Mouse (Mus musculus) CH12.LX (cell line): ENCODE results near the gene Plcl2. TPM values are rescaled to one million over a fixed set of nuclear protein-coding genes. Genes with fewer than 3 reads are reported as not detected.

Experiments used
- DNase-seq: peaks from one replicate; pipeline ENCODE4 v3.0.0-alpha.2; 2013; ENCODE audit errors: extremely low read depth
- H3K27ac ChIP-seq: 2 replicates; pipeline ENCODE4 v1.5.1; 2012; ENCODE audit warnings: low read depth, mild to moderate bottlenecking, control low read depth, moderate library complexity; ENCODE audit not compliant: insufficient read depth
- H3K27me3 ChIP-seq: replicated peaks from 2 replicates; pipeline ENCODE3; 2012; ENCODE audit warnings: inconsistent platforms
- H3K36me3 ChIP-seq, 2 experiments: replicated peaks in 1 of 2; 2 replicates each; pipeline versions ENCODE3 to v1.6.1; 2012; ENCODE audit warnings: inconsistent platforms in 1 of 2, low read length in 1 of 2, mild to moderate bottlenecking in 1 of 2, mixed read lengths in 1 of 2, moderate library complexity in 1 of 2; ENCODE audit not compliant: control insufficient read depth in 1 of 2, insufficient read depth in 1 of 2
- H3K4me1 ChIP-seq, 2 experiments: 2 replicates each; pipeline ENCODE4 v1.6.1; 2012; ENCODE audit warnings: inconsistent platforms in 1 of 2, moderate library complexity in 1 of 2; ENCODE audit not compliant: insufficient read depth in 2 of 2, control insufficient read depth in 1 of 2
- H3K4me2 ChIP-seq: 2 replicates; pipeline ENCODE4 v1.6.1; 2012; ENCODE audit warnings: low read depth, mild to moderate bottlenecking, control low read depth; ENCODE audit not compliant: poor library complexity, insufficient read depth, severe bottlenecking
- H3K4me3 ChIP-seq, 3 experiments: fragments of 150-350 bp in 1 of 3; sonication (generic) in 1 of 3; replicated peaks in 1 of 3; 2 replicates each; pipeline versions ENCODE3 to v1.5.1; 2011 to 2012; ENCODE audit warnings: low read depth in 2 of 3, low read length in 2 of 3, mild to moderate bottlenecking in 2 of 3, moderate library complexity in 2 of 3, control low read depth in 1 of 3, improper control_type of control experiment in 1 of 3, inconsistent platforms in 1 of 3, mixed read lengths in 1 of 3; ENCODE audit not compliant: poor library complexity in 1 of 3
- H3K79me2 ChIP-seq: replicated peaks from 2 replicates; pipeline ENCODE4 v1.6.1; 2012; ENCODE audit warnings: mild to moderate bottlenecking, moderate library complexity; ENCODE audit not compliant: control insufficient read depth, poor library complexity, insufficient read depth, severe bottlenecking; ENCODE audit errors: extremely low read depth
- H3K9ac ChIP-seq: 2 replicates; pipeline ENCODE4 v1.6.1; 2012; ENCODE audit warnings: low read depth, mild to moderate bottlenecking, control low read depth, moderate library complexity; ENCODE audit not compliant: insufficient read depth
- H3K9me3 ChIP-seq: replicated peaks from 2 replicates; pipeline ENCODE3; 2012; ENCODE audit warnings: low read length, inconsistent platforms, mixed read lengths
- BHLHE40 ChIP-seq: IDR thresholded peaks from 2 replicates; pipeline ENCODE4 v1.6.1; 2011; ENCODE audit warnings: mild to moderate bottlenecking, low read depth, low read length, improper control_type of control experiment
- CHD1 ChIP-seq: IDR thresholded peaks from 2 replicates; pipeline ENCODE4 v1.6.1; 2012; ENCODE audit warnings: low read depth, low read length, improper control_type of control experiment, inconsistent platforms
- CHD2 ChIP-seq: IDR thresholded peaks from 2 replicates; pipeline ENCODE4 v1.6.1; 2011; ENCODE audit warnings: low read length, improper control_type of control experiment
- ETS1 ChIP-seq: conservative IDR thresholded peaks from 2 replicates; pipeline ENCODE4 v1.6.1; 2012; ENCODE audit warnings: low read depth, mild to moderate bottlenecking, inconsistent platforms, low read length, improper control_type of control experiment, moderate library complexity
- HCFC1 ChIP-seq: IDR thresholded peaks from 2 replicates; pipeline ENCODE4 v1.6.1; 2012; ENCODE audit warnings: low read depth, mild to moderate bottlenecking, inconsistent platforms, low read length, improper control_type of control experiment
- IRF4 ChIP-seq: IDR thresholded peaks from 2 replicates; pipeline ENCODE4 v1.6.1; 2014; ENCODE audit warnings: low read depth, mild to moderate bottlenecking, inconsistent platforms, low read length, improper control_type of control experiment
- JUN ChIP-seq: IDR thresholded peaks from 2 replicates; pipeline ENCODE4 v1.6.1; 2011; ENCODE audit warnings: low read depth, mild to moderate bottlenecking, low read length, improper control_type of control experiment, moderate library complexity; ENCODE audit not compliant: insufficient read depth
- KAT2A ChIP-seq: IDR thresholded peaks from 2 replicates; pipeline ENCODE4 v1.6.1; 2012; ENCODE audit warnings: low read length, improper control_type of control experiment, inconsistent platforms; ENCODE audit not compliant: insufficient replicate concordance
- MAFK ChIP-seq: IDR thresholded peaks from 2 replicates; pipeline ENCODE4 v1.6.1; 2011; ENCODE audit warnings: low read length, improper control_type of control experiment; ENCODE audit not compliant: insufficient replicate concordance
- MAX ChIP-seq: IDR thresholded peaks from 2 replicates; pipeline ENCODE4 v1.6.1; 2011; ENCODE audit warnings: low read length, improper control_type of control experiment
- MAZ ChIP-seq: IDR thresholded peaks from 2 replicates; pipeline ENCODE4 v1.6.1; 2012; ENCODE audit warnings: low read depth, mild to moderate bottlenecking, inconsistent platforms, low read length, improper control_type of control experiment, moderate library complexity
- MEF2A ChIP-seq: IDR thresholded peaks from 2 replicates; pipeline ENCODE4 v1.6.1; 2014; ENCODE audit warnings: low read depth, mild to moderate bottlenecking, inconsistent platforms, low read length, improper control_type of control experiment, borderline replicate concordance
- MXI1 ChIP-seq: IDR thresholded peaks from 2 replicates; pipeline ENCODE4 v1.6.1; 2011; ENCODE audit warnings: mild to moderate bottlenecking, low read depth, low read length, improper control_type of control experiment
- MYC ChIP-seq: IDR thresholded peaks from 2 replicates; pipeline ENCODE4 v1.6.1; 2011; ENCODE audit warnings: low read depth, mild to moderate bottlenecking, improper control_type of control experiment, low read length
- NELFE ChIP-seq: IDR thresholded peaks from 2 replicates; pipeline ENCODE4 v1.6.1; 2011; ENCODE audit warnings: low read depth, low read length, improper control_type of control experiment
- NRF1 ChIP-seq: IDR thresholded peaks from 2 replicates; pipeline ENCODE4 v1.6.1; 2014; ENCODE audit warnings: low read depth, mild to moderate bottlenecking, inconsistent platforms, low read length, improper control_type of control experiment, moderate library complexity
- POLR2A ChIP-seq: IDR thresholded peaks from 2 replicates; pipeline ENCODE4 v1.6.1; 2011; ENCODE audit warnings: low read depth, mild to moderate bottlenecking, improper control_type of control experiment, low read length
- RAD21 ChIP-seq: IDR thresholded peaks from 2 replicates; pipeline ENCODE4 v1.6.1; 2011; ENCODE audit warnings: low read depth, mild to moderate bottlenecking, low read length, improper control_type of control experiment, moderate library complexity
- RCOR1 ChIP-seq: conservative IDR thresholded peaks from 2 replicates; pipeline ENCODE4 v1.6.1; 2012; ENCODE audit warnings: low read depth, mild to moderate bottlenecking, inconsistent platforms, low read length, improper control_type of control experiment
- SIN3A ChIP-seq: IDR thresholded peaks from 2 replicates; pipeline ENCODE4 v1.6.1; 2012; ENCODE audit warnings: low read length, improper control_type of control experiment, inconsistent platforms
- SMC3 ChIP-seq: IDR thresholded peaks from 2 replicates; pipeline ENCODE4 v1.6.1; 2011; ENCODE audit warnings: low read depth, low read length, improper control_type of control experiment
- TBP ChIP-seq: conservative IDR thresholded peaks from 2 replicates; pipeline ENCODE4 v1.6.1; 2011; ENCODE audit warnings: low read depth, low read length, improper control_type of control experiment
- TCF12 ChIP-seq: IDR thresholded peaks from 2 replicates; pipeline ENCODE4 v1.6.1; 2014; ENCODE audit warnings: low read depth, mild to moderate bottlenecking, inconsistent platforms, low read length, improper control_type of control experiment
- UBTF ChIP-seq: IDR thresholded peaks from 2 replicates; pipeline ENCODE4 v1.6.1; 2012; ENCODE audit warnings: low read depth, mild to moderate bottlenecking, inconsistent platforms, low read length, improper control_type of control experiment, moderate library complexity
- USF1 ChIP-seq: IDR thresholded peaks from 2 replicates; pipeline ENCODE4 v1.6.1; 2014; ENCODE audit warnings: low read depth, mild to moderate bottlenecking, inconsistent platforms, low read length, improper control_type of control experiment
- USF2 ChIP-seq: conservative IDR thresholded peaks from 2 replicates; pipeline ENCODE4 v1.6.1; 2011; ENCODE audit warnings: low read depth, low read length, improper control_type of control experiment
- ZC3H11A ChIP-seq: IDR thresholded peaks from 2 replicates; pipeline ENCODE4 v1.6.1; 2012; ENCODE audit warnings: low read depth, mild to moderate bottlenecking, inconsistent platforms, low read length, improper control_type of control experiment
- ZKSCAN1 ChIP-seq: IDR thresholded peaks from 2 replicates; pipeline ENCODE4 v1.6.1; 2012; ENCODE audit warnings: low read depth, inconsistent platforms, low read length, improper control_type of control experiment, borderline replicate concordance
- ZMIZ1 ChIP-seq: IDR thresholded peaks from 2 replicates; pipeline ENCODE4 v1.6.1; 2012; ENCODE audit warnings: low read depth, mild to moderate bottlenecking, inconsistent platforms, low read length, improper control_type of control experiment
- ZNF384 ChIP-seq: IDR thresholded peaks from 2 replicates; pipeline ENCODE4 v1.6.1; 2012; ENCODE audit warnings: low read depth, low read length, improper control_type of control experiment, inconsistent platforms
- dilution Hi-C: fragments of 300-500 bp; cut with MboI; formaldehyde crosslinking; loops from 2 replicates; pipeline ENCODE4 v1.14.3; 2020; ENCODE audit warnings: low sequenced_read_pairs; ENCODE audit not compliant: extremely low pct_unique_long_range_greater_than_20kb, extremely low pct_ligation_motif_present
- in situ Hi-C: fragments of 300-500 bp; cut with MboI; formaldehyde crosslinking; loops from 3 replicates; pipeline ENCODE4 v1.14.3; 2019; ENCODE audit warnings: low sequenced_read_pairs, low pct_ligation_motif_present, low pct_unique_long_range_greater_than_20kb, mixed read lengths
- polyA plus RNA-seq: library from polyadenylated mRNA; unstranded; fragments of >175 nt; gene quantifications from 2 replicates; pipeline ENCODE4 v1.2.1, GENCODE M21; 2012; ENCODE audit warnings: low read depth; ENCODE audit not compliant: insufficient read length
- total RNA-seq, 2 experiments: library from RNA; depleted of rRNA; stranded (reverse); fragments of 300-350 nt in 1 of 2; fragments of >200 nt in 1 of 2; gene quantifications; 2 replicates each; pipeline ENCODE4 v1.2.3; 2012 to 2014

Gene Plcl2
- total and polyA plus RNA-seq, 3 experiments, result 9.0 to 16.6 (median 12.7) TPM

GRCm38 (mm10) chr17:50726265-50726664, 217.1 kb downstream of the Plcl2 start:
- Histone ChIP-seq H3K27me3 (no peaks in the 10 kb centered on the region), H3K27ac (no peak overlapping the region), H3K36me3 (no peaks in the 10 kb centered on the region), H3K4me2 (no peak overlapping the region), H3K4me3 (no peak overlapping the region), H3K79me2 (no peaks in the 10 kb centered on the region), H3K9ac (no peak overlapping the region), H3K4me1 (peaks cover 0 to 6% of the 10 kb centered on the region in 2 experiments; a peak in 1 of 4 replicates), H3K9me3 (no peaks in the 10 kb centered on the region)
- TF ChIP-seq USF2 (no peak), USF1 (no peak), CHD1 (no peak), SMC3 (no peak), KAT2A (no peak), NELFE (no peak), POLR2A (no peak), MXI1 (no peak), TBP (no peak), ZC3H11A (no peak), JUN (no peak), ZMIZ1 (no peak), MEF2A (no peak), RCOR1 (no peak), MYC (no peak), ETS1 (no peak), SIN3A (no peak), IRF4 (no peak), TCF12 (no peak)
- in situ Hi-C loops (no loop called here), dilution Hi-C loops (no loop called here)
- no peak for DNase-seq

GRCm38 (mm10) chr17:50729031-50729430, 219.8 kb downstream of the Plcl2 start:
- H3K27ac ChIP-seq, result no peak overlapping the region
- H3K27me3 ChIP-seq, result no peaks in the 10 kb centered on the region
- TF ChIP-seq RCOR1 (no peak), RAD21 (no peak), BHLHE40 (no peak), ZNF384 (no peak), CHD2 (no peak), MYC (no peak), MAZ (no peak), IRF4 (no peak), ZMIZ1 (no peak), NRF1 (no peak), MAFK (no peak), MAX (no peak), HCFC1 (no peak), CHD1 (no peak), ETS1 (no peak), ZC3H11A (no peak), UBTF (no peak), ZKSCAN1 (no peak), MEF2A (no peak), POLR2A (no peak)
- TF ChIP-seq, all 38 proteins: peak for 0
- no peak overlapping the region for H3K4me3 ChIP-seq
- H3K36me3 ChIP-seq, result peaks cover 0 to 12% of the 10 kb centered on the region in 2 experiments
- H3K9me3 ChIP-seq, result no peaks in the 10 kb centered on the region
- dilution Hi-C loops, result no loop called here
- no peaks in the 10 kb centered on the region for H3K79me2 ChIP-seq
- no peak overlapping the region for H3K9ac ChIP-seq
- peaks cover 0 to 6% of the 10 kb centered on the region in 2 experiments; a peak in 1 of 4 replicates for H3K4me1 ChIP-seq
- H3K4me2 ChIP-seq, result no peak overlapping the region
- DNase-seq, result no peak
- in situ Hi-C loops, result no loop called here
